Mouse (Mus musculus): ENCODE measurements around the gene Cdh6. TPM values are rescaled to one million over a fixed set of nuclear protein-coding genes. Genes with fewer than 3 reads are reported as not detected.

Gene Cdh6
- total RNA-seq, 2 experiments from 2014 or later = 39.7 to 44.8 TPM

GRCm38 (mm10) chr15:13084746-13085145 is 88.7 kb downstream of the Cdh6 start:
- no peak for DNase-seq (ENCODE audit: extremely low spot score in 1 of 2, low spot score in 2 of 2)
- intact Hi-C loops (cut with DNase I) = no loop called here

GRCm38 (mm10) chr15:13076908-13077669 is 96.4 kb downstream of the Cdh6 start:
- DNase-seq (ENCODE audit: extremely low spot score in 1 of 2, low spot score in 2 of 2) = no peak
- intact Hi-C loops (cut with DNase I) = no loop called here

GRCm38 (mm10) chr15:13074047-13074446 is 99.4 kb downstream of the Cdh6 start:
- intact Hi-C loops (cut with DNase I) = no loop called here
- DNase-seq (ENCODE audit: extremely low spot score in 1 of 2, low spot score in 2 of 2) = no peak

DNA sequence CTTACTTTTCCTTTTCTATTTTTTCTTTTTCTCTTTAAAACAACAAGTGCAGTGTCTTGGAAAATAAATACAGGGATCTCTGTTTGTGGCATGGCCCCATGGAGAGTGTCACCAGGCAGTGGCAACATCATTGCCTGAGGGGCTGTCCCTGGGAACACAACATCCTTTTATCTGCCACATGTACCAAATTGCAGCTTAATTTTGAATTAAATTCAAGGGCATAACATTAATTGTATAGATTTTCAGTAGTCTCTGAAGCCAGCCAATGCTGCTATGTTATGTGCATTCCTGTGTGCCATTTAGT is 105.3 kb downstream of the Cdh6 start:
- no peak for DNase-seq (ENCODE audit: extremely low spot score in 1 of 2, low spot score in 2 of 2)
- intact Hi-C loops (cut with DNase I) = no loop called here

- intact Hi-C loops (cut with DNase I) = no loop called here
- DNase-seq (ENCODE audit: extremely low spot score in 1 of 2, low spot score in 2 of 2) = no peak
These were observed 105.9 kb downstream of the Cdh6 start for GRCm38 (mm10) chr15:13067429-13068212.

GRCm38 (mm10) chr15:13066765-13067164 is 106.7 kb downstream of the Cdh6 start:
- intact Hi-C loops (cut with DNase I) = no loop called here
- no peak for DNase-seq (ENCODE audit: extremely low spot score in 1 of 2, low spot score in 2 of 2)

DNA sequence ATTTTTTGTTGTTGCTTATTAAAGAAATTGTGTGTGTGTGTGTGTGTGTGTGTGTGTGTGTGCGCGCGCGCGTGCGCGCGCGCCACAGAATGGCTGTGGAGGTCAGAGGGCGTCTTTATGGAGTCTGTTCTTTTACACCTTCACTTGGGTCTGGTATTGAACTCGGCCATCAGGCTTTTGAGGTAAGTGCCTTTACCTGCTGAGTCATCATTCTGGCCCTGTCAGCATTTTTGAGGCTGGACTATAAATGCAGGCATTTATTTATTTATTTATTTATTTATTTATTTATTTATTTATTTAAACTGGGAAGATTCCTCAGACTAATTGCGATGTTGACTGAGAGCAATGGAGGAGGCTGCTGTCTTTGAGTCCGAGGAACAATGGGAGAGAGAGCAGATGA is 109.8 kb downstream of the Cdh6 start:
- DNase-seq (ENCODE audit: extremely low spot score in 1 of 2, low spot score in 2 of 2) = no peak
- intact Hi-C loops (cut with DNase I) = no loop called here

DNA sequence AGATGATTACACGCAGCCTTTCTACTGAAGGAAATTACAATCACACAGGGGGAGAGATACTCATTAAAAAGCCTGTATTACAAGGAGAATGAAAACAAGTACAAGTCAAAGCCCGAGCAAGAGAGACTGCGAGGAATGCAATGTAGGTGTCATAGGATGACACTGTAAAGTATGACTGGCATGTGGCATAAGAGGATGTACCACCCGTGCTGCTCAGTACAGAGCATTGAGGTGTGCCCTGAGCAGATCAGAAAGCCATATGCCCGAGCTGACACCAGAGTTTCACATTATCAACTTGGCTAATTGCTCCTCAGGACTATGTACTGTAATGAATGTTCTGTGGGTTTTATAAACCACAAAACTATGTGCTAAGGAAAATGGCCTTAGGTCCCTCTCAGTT is 115.7 kb downstream of the Cdh6 start:
- intact Hi-C loops (cut with DNase I) = no loop called here
- no peak for DNase-seq (ENCODE audit: extremely low spot score in 1 of 2, low spot score in 2 of 2)

- no peak for DNase-seq (ENCODE audit: extremely low spot score in 1 of 2, low spot score in 2 of 2)
These were observed 116.2 kb downstream of the Cdh6 start for GRCm38 (mm10) chr15:13057302-13057701.

DNA sequence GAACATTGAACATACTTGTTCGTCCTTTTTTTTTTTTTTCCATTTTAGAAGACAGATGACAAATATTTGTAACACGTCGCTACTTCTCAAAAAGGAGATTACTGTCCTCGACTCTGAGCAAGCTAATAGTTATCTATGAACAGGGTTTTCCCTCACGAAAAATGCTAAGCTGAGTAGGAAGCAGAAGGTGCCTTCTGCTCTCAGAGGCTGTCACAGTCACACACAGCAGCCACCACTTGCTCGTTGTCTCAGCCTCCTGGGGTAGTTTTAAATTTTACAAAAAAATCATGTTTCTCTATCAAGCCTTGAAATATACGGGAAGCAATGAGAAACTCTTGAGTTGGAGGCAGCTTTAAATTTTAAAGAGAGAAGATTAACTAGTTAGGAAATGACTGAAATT is 125.6 kb downstream of the Cdh6 start:
- DNase-seq (ENCODE audit: extremely low spot score in 1 of 2, low spot score in 2 of 2) = no peak
- intact Hi-C loops (cut with DNase I) = no loop called here

More at GRCm38 (mm10) chr15:13057302-13057701, 116.2 kb downstream of the Cdh6 start:
- intact Hi-C loops (cut with DNase I) = no loop called here

DNA sequence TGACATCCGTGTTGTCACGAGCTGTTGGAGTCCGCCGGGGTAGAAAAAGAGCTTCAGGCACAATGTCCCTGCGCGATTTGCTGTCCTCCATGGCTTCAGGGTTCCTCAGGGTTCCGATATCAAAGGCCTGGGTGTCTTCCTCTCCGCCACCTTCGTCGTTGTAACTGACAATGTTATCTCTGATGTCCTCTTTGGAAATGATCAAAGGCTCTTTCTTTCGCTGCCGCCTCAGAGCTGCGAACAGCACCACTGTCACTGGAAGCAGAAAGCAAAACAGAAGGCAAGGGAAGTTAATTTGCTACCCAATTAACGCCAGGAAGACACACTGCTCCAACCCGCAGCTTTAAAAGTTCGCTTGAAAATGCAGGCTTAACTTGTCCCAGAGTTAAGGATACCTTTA is 139.0 kb downstream of the Cdh6 start:
- intact Hi-C loops (cut with DNase I) = no loop called here
- no peak for DNase-seq (ENCODE audit: extremely low spot score in 1 of 2, low spot score in 2 of 2)

GRCm38 (mm10) chr15:13030641-13031040 is 142.8 kb downstream of the Cdh6 start:
- intact Hi-C loops (cut with DNase I) = no loop called here
- DNase-seq (ENCODE audit: extremely low spot score in 1 of 2, low spot score in 2 of 2) = no peak

- DNase-seq (ENCODE audit: extremely low spot score in 1 of 2, low spot score in 2 of 2) = no peak
- intact Hi-C loops (cut with DNase I) = no loop called here
These were observed 146.0 kb downstream of the Cdh6 start for GRCm38 (mm10) chr15:13027513-13027912.

DNA sequence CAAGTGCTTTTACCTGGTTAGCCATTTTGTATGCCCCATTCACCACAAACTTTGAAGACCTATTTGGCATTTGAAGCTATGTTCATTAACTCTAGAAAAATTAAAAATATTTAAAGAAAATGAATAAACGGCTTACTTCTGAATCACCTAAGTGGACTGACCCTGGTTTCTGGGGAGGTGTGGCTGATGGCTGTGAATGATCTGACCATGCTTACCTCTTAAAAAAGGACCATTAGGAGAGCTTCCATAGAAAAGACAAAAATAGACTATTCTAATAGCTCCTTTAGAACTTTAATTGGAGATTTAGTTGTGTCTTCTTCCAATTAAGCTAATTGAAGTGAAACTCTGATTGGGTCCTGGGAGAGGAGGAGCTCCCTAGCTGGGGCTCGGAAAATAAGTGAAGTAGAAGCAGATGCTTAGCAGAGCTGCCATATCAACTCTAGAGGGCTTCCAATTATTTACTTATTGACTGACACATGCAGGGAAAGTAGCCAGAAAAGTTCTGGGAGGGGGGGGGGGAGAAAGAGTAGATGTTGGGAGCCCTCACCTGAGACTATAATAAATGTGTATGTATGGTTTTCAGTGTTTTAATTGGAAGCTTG is 156.6 kb downstream of the Cdh6 start:
- no peak for DNase-seq (ENCODE audit: extremely low spot score in 1 of 2, low spot score in 2 of 2)

DNA sequence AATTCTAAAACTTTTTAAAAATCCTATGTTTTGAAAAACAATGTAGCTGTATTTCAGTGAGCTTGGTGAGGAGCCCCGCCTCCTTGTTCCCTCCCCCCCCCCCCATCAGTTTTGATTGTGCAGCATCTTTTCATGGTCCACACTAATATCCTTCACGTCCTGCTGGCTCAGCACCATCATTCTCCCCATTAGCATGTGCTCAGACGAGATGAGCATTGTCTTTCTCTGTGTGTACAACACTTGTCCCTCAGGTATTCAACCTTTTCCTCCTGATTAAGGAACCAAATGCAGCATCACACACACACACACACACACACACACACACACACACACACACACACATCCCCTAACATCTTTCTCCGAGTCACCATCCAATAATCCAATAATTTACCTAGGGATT is 164.7 kb downstream of the Cdh6 start:
- no peak for DNase-seq (ENCODE audit: extremely low spot score in 1 of 2, low spot score in 2 of 2)
- intact Hi-C loops (cut with DNase I) = no loop called here

More for the DNA sequence above, 156.6 kb downstream of the Cdh6 start:
- intact Hi-C loops (cut with DNase I) = no loop called here

DNA sequence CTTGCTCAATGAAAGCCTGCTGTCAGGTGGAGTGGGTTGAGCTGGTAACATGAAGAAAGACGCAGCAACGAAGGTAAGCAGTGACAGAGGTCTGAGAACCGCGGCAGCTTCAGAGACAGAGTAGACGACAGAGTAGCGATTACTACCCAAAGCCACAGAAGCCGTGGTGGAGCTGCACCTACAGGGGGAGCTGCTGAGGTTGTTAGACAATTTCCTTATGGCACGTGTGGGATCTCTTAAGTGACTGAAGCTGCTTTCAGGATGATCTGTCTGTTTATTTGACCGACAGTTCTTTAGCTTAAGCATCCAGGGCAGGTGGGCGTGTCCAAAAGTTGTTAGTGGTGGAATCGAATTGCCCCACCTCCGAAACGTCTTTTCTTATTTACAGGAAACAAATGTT is 167.5 kb downstream of the Cdh6 start:
- no peak for DNase-seq (ENCODE audit: extremely low spot score in 1 of 2, low spot score in 2 of 2)

GRCm38 (mm10) chr15:13001549-13001948 is 171.9 kb downstream of the Cdh6 start:
- intact Hi-C loops (cut with DNase I) = no loop called here
- no peak for DNase-seq (ENCODE audit: extremely low spot score in 1 of 2, low spot score in 2 of 2)

More for the DNA sequence above, 167.5 kb downstream of the Cdh6 start:
- intact Hi-C loops (cut with DNase I) = no loop called here

- intact Hi-C loops (cut with DNase I) = no loop called here
- no peak for DNase-seq (ENCODE audit: extremely low spot score in 1 of 2, low spot score in 2 of 2)
These were observed 178.7 kb downstream of the Cdh6 start for GRCm38 (mm10) chr15:12994563-12995359.
